Mouse (Mus musculus): Measurements from ENCODE around the gene Cstf2t. TPM values are rescaled to one million over a fixed set of nuclear protein-coding genes. Genes with fewer than 3 reads are reported as not detected.

The Cstf2t gene
- total RNA-seq, 2 experiments from 2014 or later = 78.1 to 79.4 TPM

- no peak for DNase-seq (ENCODE audit: low spot score in 2 of 2)
These were observed 53.7 kb downstream of the Cstf2t start for GRCm38 (mm10) chr19:31136316-31136715.
